Mouse (Mus musculus) heart, postnatal 36 days (tissue): ENCODE data around the gene Acpp. TPM values are rescaled to one million over a fixed set of nuclear protein-coding genes. Genes with fewer than 3 reads are reported as not detected.
"Not testable (repeated sequence)": the region's sequence is repeated elsewhere in the genome, so short reads cannot be mapped to it uniquely, and the experiment has no call there.

Source experiments
- DNase-seq, 2 experiments: peaks; one replicate each; pipeline ENCODE4 v3.0.0; 2021 to 2022
- intact Hi-C: fragments of 180-260 bp; cut with DNase I; formaldehyde crosslinking; loops from one replicate; pipeline ENCODE4 v1.15.1; 2025
- total RNA-seq, 2 experiments: library from RNA; stranded (reverse); gene quantifications; 2 replicates each; pipeline ENCODE4 v1.2.3; 2021

Gene Acpp
- total RNA-seq: under 1 TPM; 0.14 to 0.33 TPM

- intact Hi-C loops: no loop called here
- peak; percentile 1 to 8 for DNase-seq
These were observed at the start of gene Acpp for GRCm38 (mm10) chr9:104337183-104337931. TSS of gene Acpp (minus strand) at chr9:104337748.

- intact Hi-C loops: no loop called here
- no peak for DNase-seq
These were observed 45.1 kb upstream of the Acpp start for GRCm38 (mm10) chr9:104382571-104383170.

GRCm38 (mm10) chr9:104379532-104380162 is 42.1 kb upstream of the Acpp start:
- intact Hi-C loops: loop anchor here (1.0 to 5.0 kb wide), 3 partner anchors 64 to 177 kb away; no protein-coding TSS in a partner anchor

GRCm38 (mm10) chr9:104375573-104375972 is 38.0 kb upstream of the Acpp start:
- intact Hi-C loops: loop anchor here (5.0 kb wide), 1 partner anchor 173 kb away; no protein-coding TSS in a partner anchor
- no peak for DNase-seq

More at GRCm38 (mm10) chr9:104379532-104380162, 42.1 kb upstream of the Acpp start:
- DNase-seq: peak; percentile 5 to 8

GRCm38 (mm10) chr9:104373253-104373652 is 35.7 kb upstream of the Acpp start:
- peak; percentile 12 to 13 for DNase-seq
- intact Hi-C loops: no loop called here

GRCm38 (mm10) chr9:104366983-104367382 is 29.4 kb upstream of the Acpp start:
- intact Hi-C loops: no loop called here
- DNase-seq: no peak

GRCm38 (mm10) chr9:104361951-104362350 is 24.4 kb upstream of the Acpp start:
- intact Hi-C loops, DNase-seq: not testable (repeated sequence)

- no peak for DNase-seq
- intact Hi-C loops: no loop called here
These were observed 23.7 kb upstream of the Acpp start for GRCm38 (mm10) chr9:104361073-104361891.

GRCm38 (mm10) chr9:104360389-104360788 is 22.8 kb upstream of the Acpp start:
- intact Hi-C loops: no loop called here
- DNase-seq: no peak

- intact Hi-C loops: no loop called here
- DNase-seq: no peak
These were observed 18.1 kb upstream of the Acpp start for GRCm38 (mm10) chr9:104355521-104356270.

- DNase-seq: no peak
- intact Hi-C loops: no loop called here
These were observed 6.6 kb upstream of the Acpp start for GRCm38 (mm10) chr9:104344136-104344535.

- intact Hi-C loops: no loop called here
- no peak for DNase-seq
These were observed 1.9 kb upstream of the Acpp start for GRCm38 (mm10) chr9:104339483-104339882.

GRCm38 (mm10) chr9:104338489-104339427 is 1.2 kb upstream of the Acpp start:
- intact Hi-C loops: no loop called here
- DNase-seq: no peak

GRCm38 (mm10) chr9:104331301-104331700 is 6.2 kb downstream of the Acpp start:
- DNase-seq: no peak
- intact Hi-C loops: no loop called here

GRCm38 (mm10) chr9:104328655-104329054 is 8.9 kb downstream of the Acpp start:
- DNase-seq: no peak
- intact Hi-C loops: no loop called here

GRCm38 (mm10) chr9:104321519-104321918 is 16.0 kb downstream of the Acpp start:
- no peak for DNase-seq
- intact Hi-C loops: no loop called here

GRCm38 (mm10) chr9:104316351-104316750 is 21.2 kb downstream of the Acpp start:
- no peak for DNase-seq
- intact Hi-C loops: no loop called here

- intact Hi-C loops: loop anchor here (1.0 kb wide), 1 partner anchor 64 kb away; no protein-coding TSS in a partner anchor
- DNase-seq: peak; percentile 5 to 16
These were observed 22.0 kb downstream of the Acpp start for GRCm38 (mm10) chr9:104315499-104315898.

GRCm38 (mm10) chr9:104306734-104307133 is 30.8 kb downstream of the Acpp start:
- peak; percentile 73 to 81 for DNase-seq
- intact Hi-C loops: loop anchor here (1.0 kb wide), 2 partner anchors 29 to 103 kb away; no protein-coding TSS in a partner anchor
